Mouse (Mus musculus) macrophage (primary cell): ENCODE measurements around the gene Cdh15. TPM values are rescaled to one million over a fixed set of nuclear protein-coding genes. Genes with fewer than 3 reads are reported as not detected.

Experiments
- H3K27ac ChIP-seq: fragments of 350-480 bp; formaldehyde crosslinking; 2 replicates; pipeline ENCODE4 v1.9.0; 2021
- H3K36me3 ChIP-seq: fragments of 350-480 bp; formaldehyde crosslinking; 2 replicates; pipeline ENCODE4 v1.9.0; 2021; ENCODE audit errors: inconsistent target
- H3K4me3 ChIP-seq: fragments of 350-480 bp; formaldehyde crosslinking; 2 replicates; pipeline ENCODE4 v1.9.0; 2021; ENCODE audit errors: inconsistent target
- H3K79me2 ChIP-seq: fragments of 350-480 bp; formaldehyde crosslinking; 2 replicates; pipeline ENCODE4 v1.9.0; 2021; ENCODE audit errors: inconsistent target
- WGBS: methylation state at CpG from one replicate; pipeline ENCODE4 v1.1.7; 2026; ENCODE audit warnings: inconsistent platforms; ENCODE audit not compliant: missing documents; 5-methylcytosine and 5-hydroxymethylcytosine counted together
- polyA plus RNA-seq: library from polyadenylated mRNA; stranded (reverse); fragments of 250-400 nt; gene quantifications from 3 replicates; pipeline ENCODE4 v1.2.4, GENCODE M21; 2018; ENCODE audit warnings: inconsistent platforms

The Cdh15 gene
- polyA plus RNA-seq, 1 experiment from 2014 or later = not detected

DNA sequence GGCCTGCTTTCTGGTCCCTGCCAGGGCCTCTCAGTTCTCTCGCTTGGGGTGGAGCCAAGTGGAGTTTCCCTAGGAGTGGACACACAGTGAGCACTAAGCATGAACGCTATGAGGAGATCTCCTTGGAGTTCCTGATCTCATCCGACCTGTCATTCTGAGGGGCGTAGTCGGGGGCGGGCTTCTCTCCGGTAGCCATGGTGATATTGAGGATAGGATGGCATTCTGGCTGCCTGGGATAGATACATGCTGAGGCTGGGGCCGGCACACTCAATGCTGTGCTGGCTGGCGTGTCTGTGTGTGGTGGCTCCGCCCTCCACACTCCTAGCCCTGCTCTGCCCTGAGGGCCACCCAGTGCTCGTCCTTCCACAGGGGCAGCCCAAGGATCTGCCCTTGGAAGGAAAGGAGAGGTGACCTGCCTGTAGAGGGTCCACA, 5.6 kb downstream of the Cdh15 start:
- Histone ChIP-seq H3K36me3 (no peaks in the 10 kb centered on the region), H3K4me3 (no peak overlapping the region), H3K27ac (no peak overlapping the region), H3K79me2 (no peaks in the 10 kb centered on the region)
- 78% methylated on average over 11 of the region's 11 CpGs for WGBS

DNA sequence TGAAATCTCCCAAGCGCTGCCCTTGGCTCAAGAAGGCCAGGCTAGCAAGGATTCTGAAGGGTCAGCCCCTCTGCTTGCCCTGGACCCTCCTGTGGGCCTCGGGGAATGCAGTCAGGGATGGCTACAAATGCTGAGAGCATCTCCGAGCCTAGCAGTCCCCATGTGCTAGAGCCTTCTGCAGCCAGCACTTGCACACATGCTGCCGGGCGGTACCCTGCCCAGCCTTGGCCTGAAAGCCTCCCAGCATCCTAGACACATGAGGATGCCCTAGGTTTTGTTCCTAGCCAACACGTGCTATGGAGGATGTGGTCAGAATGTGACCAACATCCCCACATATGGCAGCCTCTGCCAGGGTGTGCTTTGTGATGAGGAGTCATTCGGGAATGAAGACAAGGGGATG, 6.6 kb downstream of the Cdh15 start:
- Histone ChIP-seq H3K4me3 (no peak overlapping the region), H3K27ac (no peak overlapping the region), H3K36me3 (no peaks in the 10 kb centered on the region), H3K79me2 (no peaks in the 10 kb centered on the region)
- WGBS = 85% methylated on average over 7 of the region's 7 CpGs

DNA sequence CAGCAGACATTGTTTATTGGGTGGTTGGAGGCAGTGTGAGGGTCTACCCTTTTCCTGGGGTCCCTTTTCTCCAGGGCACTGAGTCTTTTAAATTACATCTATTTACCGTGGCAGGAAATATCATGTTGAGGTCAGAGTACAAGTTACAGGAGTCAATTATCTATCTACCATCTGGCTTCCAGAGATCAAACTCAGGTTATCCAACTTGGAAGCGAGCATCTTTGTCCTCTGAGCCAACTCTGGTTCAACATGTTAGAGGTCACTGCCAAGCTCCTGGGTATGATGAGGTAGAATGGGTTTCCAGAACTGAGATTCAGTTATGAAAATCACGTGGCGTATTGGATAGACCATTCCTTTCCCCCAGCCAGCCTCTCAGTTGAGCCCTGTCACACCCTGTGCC, 7.4 kb downstream of the Cdh15 start:
- H3K36me3 ChIP-seq = no peaks in the 10 kb centered on the region
- no peak overlapping the region for H3K27ac ChIP-seq
- WGBS = 84% methylated on average over 4 of the region's 4 CpGs

GRCm38 (mm10) chr8:122856288-122856687, 8.5 kb downstream of the Cdh15 start:
- Histone ChIP-seq H3K4me3 (no peak overlapping the region), H3K36me3 (no peaks in the 10 kb centered on the region), H3K79me2 (no peaks in the 10 kb centered on the region), H3K27ac (no peak overlapping the region)
- WGBS = 80% methylated on average over 8 of the region's 8 CpGs

More for the DNA sequence above, 7.4 kb downstream of the Cdh15 start:
- Histone ChIP-seq H3K4me3 (no peak overlapping the region), H3K79me2 (no peaks in the 10 kb centered on the region)

DNA sequence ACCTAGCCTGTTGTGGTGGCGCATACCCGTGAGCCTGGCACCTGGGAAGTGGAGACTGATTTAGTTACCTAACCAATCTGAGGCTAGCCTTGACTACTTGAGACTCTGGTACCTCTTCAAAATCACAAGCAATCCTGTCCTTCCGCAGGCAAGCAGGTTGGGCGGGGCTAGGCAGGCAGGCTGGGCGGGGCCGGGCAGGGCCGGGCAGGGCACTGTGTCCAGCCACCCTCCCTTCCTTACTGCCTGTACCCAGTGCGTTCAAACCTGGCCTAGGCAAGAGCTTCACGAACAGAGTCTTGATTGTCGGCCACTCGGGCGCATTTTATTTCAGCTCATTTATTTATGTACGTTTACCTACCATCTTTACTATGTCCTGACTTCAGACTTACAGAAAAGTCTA, 12.1 kb downstream of the Cdh15 start:
- no peak overlapping the region for H3K4me3 ChIP-seq
- 83% methylated on average over 13 of the region's 13 CpGs for WGBS

DNA sequence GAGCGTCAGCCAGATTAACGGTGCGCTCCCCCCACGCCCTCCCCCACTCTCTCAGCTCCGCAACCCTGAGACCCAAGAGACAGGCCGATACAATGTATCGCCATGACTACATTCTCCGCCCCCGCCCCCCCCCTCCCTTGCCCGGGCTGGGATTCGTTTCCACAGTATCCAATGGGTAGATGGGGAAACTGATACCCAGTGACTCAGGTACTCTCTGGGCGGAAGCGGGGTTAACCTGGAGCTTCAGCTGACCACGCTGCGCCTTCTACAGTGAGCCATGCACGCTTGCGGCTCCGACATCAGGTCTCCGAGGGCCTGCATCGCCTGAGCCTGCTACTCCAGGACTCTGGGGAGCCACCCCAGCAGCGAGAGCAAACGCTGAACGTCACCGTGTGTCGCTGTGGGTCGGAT, 17.0 kb downstream of the Cdh15 start:
- Histone ChIP-seq H3K4me3 (no peak overlapping the region), H3K79me2 (no peaks in the 10 kb centered on the region), H3K36me3 (no peaks in the 10 kb centered on the region), H3K27ac (no peak overlapping the region)
- 67% methylated on average over 25 of the region's 26 CpGs for WGBS

More for the DNA sequence above, 12.1 kb downstream of the Cdh15 start:
- Histone ChIP-seq H3K79me2 (no peaks in the 10 kb centered on the region), H3K36me3 (no peaks in the 10 kb centered on the region), H3K27ac (no peak overlapping the region)

DNA sequence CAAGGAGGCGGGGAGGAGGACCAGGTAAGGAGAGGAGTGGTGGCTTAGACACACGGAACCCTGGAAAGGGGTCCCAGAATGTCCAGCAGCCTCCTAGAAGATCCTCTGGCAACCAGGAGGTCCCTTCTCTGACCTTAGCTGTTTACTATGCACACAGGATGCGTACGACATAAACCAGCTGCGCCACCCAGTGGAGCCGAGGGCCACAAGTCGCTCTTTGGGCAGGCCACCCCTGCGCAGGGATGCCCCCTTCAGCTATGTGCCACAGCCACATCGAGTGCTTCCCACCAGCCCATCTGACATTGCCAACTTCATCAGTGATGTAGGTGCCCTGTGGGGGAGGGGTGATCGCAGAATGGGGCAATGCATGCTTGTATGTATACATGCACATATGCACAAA, 17.7 kb downstream of the Cdh15 start:
- H3K79me2 ChIP-seq = no peaks in the 10 kb centered on the region
- WGBS = 59% methylated on average over 10 of the region's 10 CpGs
- H3K27ac ChIP-seq = no peak overlapping the region
- H3K36me3 ChIP-seq = no peaks in the 10 kb centered on the region
- H3K4me3 ChIP-seq = no peak overlapping the region

DNA sequence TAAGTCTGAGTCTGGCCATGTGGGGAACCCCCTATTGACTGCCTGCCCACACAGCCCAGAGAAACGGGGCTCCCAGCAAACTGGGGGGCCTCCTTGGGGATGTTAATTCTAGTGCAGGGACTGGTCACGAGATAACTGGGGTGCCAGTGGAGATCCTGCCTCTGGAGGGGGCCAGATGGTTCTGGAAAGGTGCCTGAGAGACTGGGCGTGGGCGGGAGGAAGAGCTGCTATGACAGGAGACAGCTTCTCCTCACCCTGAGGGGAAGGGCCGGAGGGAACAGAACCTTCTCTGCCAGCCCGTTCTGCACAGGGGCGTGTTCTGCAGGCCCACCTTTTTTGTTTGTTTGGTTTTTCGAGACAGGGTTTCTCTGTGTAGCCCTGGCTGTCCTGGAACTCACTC, 18.5 kb downstream of the Cdh15 start:
- no peak overlapping the region for H3K27ac ChIP-seq
- 77% methylated on average over 8 of the region's 8 CpGs for WGBS
- no peaks in the 10 kb centered on the region for H3K36me3 ChIP-seq
- no peak overlapping the region for H3K4me3 ChIP-seq
- H3K79me2 ChIP-seq = peaks cover under 1% of the 10 kb centered on the region; the same call in 1 of the 2 replicates

- no peaks in the 10 kb centered on the region for H3K36me3 ChIP-seq
- no peak overlapping the region for H3K27ac ChIP-seq
- no peak overlapping the region for H3K4me3 ChIP-seq
- 96% methylated on average over 6 of the region's 6 CpGs for WGBS
- peaks cover 13% of the 10 kb centered on the region; the same call in 1 of the 2 replicates for H3K79me2 ChIP-seq
Observed at GRCm38 (mm10) chr8:122867982-122868381, 20.2 kb downstream of the Cdh15 start.

GRCm38 (mm10) chr8:122870377-122870863, 22.7 kb downstream of the Cdh15 start:
- Histone ChIP-seq H3K79me2 (peaks cover 30% of the 10 kb centered on the region; the same call in 1 of the 2 replicates), H3K4me3 (peak overlapping the region; percentile 43), H3K36me3 (no peaks in the 10 kb centered on the region), H3K27ac (no peak overlapping the region)
- 4% methylated on average over 29 of the region's 31 CpGs for WGBS

- H3K27ac ChIP-seq = no peak overlapping the region
- peaks cover 32% of the 10 kb centered on the region; the same call in 1 of the 2 replicates for H3K79me2 ChIP-seq
- no peak overlapping the region for H3K4me3 ChIP-seq
- 82% methylated on average over 9 of the region's 9 CpGs for WGBS
- H3K36me3 ChIP-seq = no peaks in the 10 kb centered on the region
Observed at GRCm38 (mm10) chr8:122871663-122872062, 23.9 kb downstream of the Cdh15 start.

GRCm38 (mm10) chr8:122873171-122873570, 25.4 kb downstream of the Cdh15 start:
- H3K36me3 ChIP-seq = no peaks in the 10 kb centered on the region
- WGBS = 23% methylated on average over 6 of the region's 6 CpGs
- no peak overlapping the region for H3K27ac ChIP-seq
- peaks cover 32% of the 10 kb centered on the region; the same call in 1 of the 2 replicates for H3K79me2 ChIP-seq
- H3K4me3 ChIP-seq = no peak overlapping the region

DNA sequence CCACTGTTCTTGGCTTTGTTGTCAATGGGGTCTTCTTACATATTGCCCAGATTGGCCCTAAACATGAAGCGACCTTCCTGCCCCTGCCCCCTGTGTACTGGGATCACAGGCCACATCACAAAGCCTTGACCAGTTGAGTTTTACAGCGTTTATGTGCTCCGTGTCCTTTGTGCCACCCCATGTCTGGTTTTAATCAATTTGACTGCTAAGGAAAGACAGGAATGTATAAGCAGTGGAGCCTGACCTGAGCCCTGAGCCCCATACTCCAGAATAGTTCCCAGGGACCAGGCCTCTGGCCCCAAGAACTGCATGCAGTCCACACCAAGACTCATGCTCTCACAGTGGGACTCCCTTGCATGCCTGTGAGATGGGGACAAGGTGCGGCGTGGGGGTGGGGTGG, 27.4 kb downstream of the Cdh15 start:
- Histone ChIP-seq H3K27ac (no peak overlapping the region), H3K79me2 (peaks cover 32% of the 10 kb centered on the region; the same call in 1 of the 2 replicates), H3K36me3 (no peaks in the 10 kb centered on the region), H3K4me3 (no peak overlapping the region)
- WGBS = 99% methylated on average over 5 of the region's 5 CpGs

DNA sequence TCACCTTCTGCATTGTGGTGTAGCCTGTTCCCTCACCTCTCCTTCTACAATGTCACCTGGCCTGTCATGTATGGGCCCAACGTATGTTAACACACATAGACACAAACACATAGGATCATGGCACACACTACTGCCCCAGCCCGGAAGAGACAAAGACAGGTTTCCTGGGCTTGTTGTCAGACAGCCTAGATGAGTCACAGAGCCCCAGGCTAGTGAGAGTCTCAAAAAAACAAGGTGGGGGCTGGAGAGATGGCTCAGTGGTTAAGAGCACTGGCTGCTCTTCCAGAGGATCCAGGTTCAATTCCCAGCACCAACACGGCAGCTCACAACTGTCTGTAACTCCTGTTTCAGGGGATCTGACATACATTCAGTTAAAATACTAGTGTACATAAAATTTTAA, 30.5 kb downstream of the Cdh15 start:
- WGBS = 93% methylated on average over 2 of the region's 3 CpGs
- H3K27ac ChIP-seq = no peak overlapping the region
- H3K79me2 ChIP-seq = peaks cover 18% of the 10 kb centered on the region; the same call in 1 of the 2 replicates
- H3K36me3 ChIP-seq = 0 out of 2 replicates have a peak, but pooled peaks cover 7% of the 10 kb centered on the region
- no peak overlapping the region for H3K4me3 ChIP-seq

GRCm38 (mm10) chr8:122880302-122880701, 32.5 kb downstream of the Cdh15 start:
- H3K27ac ChIP-seq = no peak overlapping the region
- H3K36me3 ChIP-seq = peaks cover 26% of the 10 kb centered on the region
- 72% methylated on average over 3 of the region's 3 CpGs for WGBS
- H3K79me2 ChIP-seq = peaks cover 10% of the 10 kb centered on the region; the same call in 1 of the 2 replicates
- no peak overlapping the region for H3K4me3 ChIP-seq

- Histone ChIP-seq H3K79me2 (peaks cover 7% of the 10 kb centered on the region; the same call in 1 of the 2 replicates), H3K27ac (no peak overlapping the region), H3K36me3 (peaks cover 60% of the 10 kb centered on the region), H3K4me3 (no peak overlapping the region)
- 95% methylated on average over 8 of the region's 10 CpGs for WGBS
Observed at GRCm38 (mm10) chr8:122883671-122884070, 35.9 kb downstream of the Cdh15 start.
